Mouse (Mus musculus) neural tube, postnatal 0 days (tissue): Measurements from ENCODE around the gene Slc16a6. TPM values are rescaled to one million over a fixed set of nuclear protein-coding genes. Genes with fewer than 3 reads are reported as not detected.

ENCODE experiments used
- microRNA-seq: library from miRNA; unstranded; fragments of <30 nt; microRNA quantifications from one replicate; pipeline ENCODE4, GENCODE M21; 2016
- polyA plus RNA-seq: library from polyadenylated mRNA; unstranded; fragments of >200 nt; fragmentation: Nextera tagmentation; extraction: Ambion mirVana; gene quantifications from 2 replicates; pipeline ENCODE4 v1.2.1, GENCODE M21; 2015

The Slc16a6 gene
- 5.8 and 8.2 TPM in 2 replicates for polyA plus RNA-seq

DNA sequence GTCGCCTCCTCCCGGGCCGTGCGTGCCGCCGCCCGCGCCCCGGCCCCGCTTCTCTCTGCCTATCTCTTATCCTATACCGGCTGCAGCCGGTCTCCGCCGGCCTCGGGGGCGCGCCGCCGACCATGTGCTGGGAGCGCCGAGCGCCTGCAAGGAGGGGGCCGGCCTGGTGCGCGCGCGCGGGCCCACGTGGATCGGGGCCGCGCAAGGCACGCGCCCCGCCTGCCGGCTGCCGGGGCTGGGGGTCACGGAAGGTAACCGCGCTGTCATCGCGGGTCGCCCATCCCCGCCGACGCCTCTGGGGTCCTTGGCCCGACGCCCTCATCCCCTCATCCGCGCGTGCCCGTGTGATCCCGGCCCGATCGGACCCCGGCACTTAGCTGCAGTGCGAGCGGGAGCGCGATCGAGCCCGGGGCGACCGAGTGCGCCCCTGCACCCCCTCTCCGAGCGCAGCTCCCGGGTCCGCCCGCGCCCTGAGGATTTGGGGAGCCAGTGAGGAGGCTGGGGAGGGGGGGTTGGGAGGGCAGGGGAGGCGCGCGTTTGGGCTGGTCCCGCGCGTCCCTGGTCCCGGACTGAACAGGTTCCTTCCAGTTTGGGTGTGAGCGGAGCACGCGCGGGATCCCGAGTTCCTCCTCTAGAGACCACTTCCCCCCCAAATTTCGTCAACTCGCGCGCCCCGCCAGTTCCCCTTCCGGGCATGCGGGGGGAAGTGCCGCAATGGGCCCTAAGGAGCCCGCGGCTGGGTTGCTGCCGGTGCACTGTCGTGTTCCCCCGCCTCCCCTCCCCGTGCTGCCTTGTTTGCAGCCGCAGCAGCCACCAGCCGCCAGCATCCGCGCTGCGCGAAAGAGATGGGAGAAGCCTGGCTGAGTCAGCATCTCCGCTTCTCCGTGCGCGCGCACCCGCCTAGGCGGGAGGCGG lies at the start of gene Slc16a6, which contains the start of gene Arsg:
Gene Slc16a6 (minus strand): TSS at position 428 of the 915 bp plus-strand sequence.
Gene Arsg (plus strand): TSS at position 204 of the 915 bp plus-strand sequence.

GRCm38 (mm10) chr11:109425392-109426271 lies 47.8 kb downstream of the Slc16a6 start, which contains the start of gene Amz2:
Gene Amz2 (plus strand): TSS chr11:109425946.

DNA sequence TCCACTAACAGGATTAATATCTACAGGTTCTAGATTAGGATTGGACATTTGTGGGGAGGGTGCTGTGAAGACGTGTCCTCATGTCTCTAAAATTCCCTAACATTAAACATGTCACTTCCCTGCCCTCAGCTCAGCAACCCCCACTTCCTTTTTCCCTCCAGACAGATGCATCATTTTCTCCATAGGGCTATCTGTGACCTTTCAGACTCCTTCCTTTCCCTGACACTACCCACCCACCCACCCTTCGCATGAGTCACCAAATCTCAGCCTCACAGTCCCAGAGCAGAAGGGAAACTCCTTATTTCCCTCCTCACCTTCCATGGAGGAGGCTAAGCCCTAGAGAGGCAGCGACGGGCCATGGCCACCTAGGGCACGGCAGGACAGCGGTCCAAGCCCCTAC lies 59.8 kb downstream of the Slc16a6 start, which contains the start of gene 9930022D16Rik:
Gene 9930022D16Rik (plus strand): TSS at position 301 of the 400 bp plus-strand sequence.

Small RNAs within 50 kb of the gene (microRNA-seq; reads per million reads assigned to microRNA genes)
- gene Gm25540: not detected

Other genes with a start within 250 kb of the Slc16a6 start
- gene Rgs9, start 175.5 kb downstream of the Slc16a6 start, polyA plus RNA-seq: 15.9 and 19.7 TPM in 2 replicates
- gene Gna13, start 110.8 kb downstream of the Slc16a6 start, polyA plus RNA-seq: 29.7 and 38.2 TPM in 2 replicates
- gene 9930022D16Rik, start 59.7 kb downstream of the Slc16a6 start, polyA plus RNA-seq: 0.05 TPM in 1 of 2 replicates, not detected in the other
- 37.6 and 38.7 TPM in 2 replicates for gene Amz2, start 47.7 kb downstream of the Slc16a6 start, polyA plus RNA-seq
- gene Arsg, start 224 bp downstream of the Slc16a6 start, polyA plus RNA-seq: 4.3 and 6.5 TPM in 2 replicates
- gene Wipi1, start 138.4 kb upstream of the Slc16a6 start, polyA plus RNA-seq: 23.0 and 25.2 TPM in 2 replicates
- 408 and 412 TPM in 2 replicates for gene Prkar1a, start 175.8 kb upstream of the Slc16a6 start, polyA plus RNA-seq
- gene Fam20a, start 248.7 kb upstream of the Slc16a6 start, polyA plus RNA-seq: 21.7 and 23.6 TPM in 2 replicates